Mouse (Mus musculus) liver, embryonic 12.5 days (tissue): ENCODE measurements around the gene Kirrel3. TPM values are rescaled to one million over a fixed set of nuclear protein-coding genes. Genes with fewer than 3 reads are reported as not detected.

ENCODE experiments used
- ATAC-seq: fragments of 200-750 bp; cut with Nextera tagmentation; 2 replicates; pipeline ENCODE4 v1.8.0; 2017; ENCODE audit warnings: moderate number of reproducible peaks, mild to moderate bottlenecking, moderate library complexity
- H3K27ac ChIP-seq: fragments of 300-500 bp; sonication (generic); 2 replicates; pipeline ENCODE4 v1.5.1; 2016; ENCODE audit warnings: mild to moderate bottlenecking
- H3K27me3 ChIP-seq: fragments of 300-500 bp; sonication (generic); replicated peaks from 2 replicates; pipeline ENCODE4 v1.6.1; 2016; ENCODE audit warnings: mild to moderate bottlenecking, moderate library complexity
- H3K36me3 ChIP-seq: fragments of 300-500 bp; sonication (generic); 2 replicates; pipeline ENCODE4 v1.6.1; 2016; ENCODE audit warnings: mild to moderate bottlenecking, moderate library complexity
- H3K4me1 ChIP-seq: fragments of 300-500 bp; sonication (generic); 2 replicates; pipeline ENCODE4 v1.6.1; 2016
- H3K4me2 ChIP-seq: fragments of 300-500 bp; sonication (generic); 2 replicates; pipeline ENCODE4 v1.6.1; 2016; ENCODE audit warnings: mild to moderate bottlenecking, moderate library complexity
- H3K4me3 ChIP-seq: fragments of 300-500 bp; sonication (generic); 2 replicates; pipeline ENCODE4 v1.5.1; 2016; ENCODE audit warnings: mild to moderate bottlenecking, moderate library complexity
- H3K9ac ChIP-seq: fragments of 300-500 bp; sonication (generic); 2 replicates; pipeline ENCODE4 v1.6.1; 2016; ENCODE audit warnings: mild to moderate bottlenecking, moderate library complexity
- H3K9me3 ChIP-seq: fragments of 300-500 bp; sonication (generic); replicated peaks from 2 replicates; pipeline ENCODE4 v1.6.1; 2016; ENCODE audit warnings: mild to moderate bottlenecking, moderate library complexity
- WGBS: fragments of 180-500 bp; shearing (Covaris S2); methylation state at CpG from one replicate; pipeline ENCODE4 v1.1.7; 2016; ENCODE audit not compliant: insufficient replicate concordance; 5-methylcytosine and 5-hydroxymethylcytosine counted together
- polyA plus RNA-seq: library from polyadenylated mRNA; unstranded; fragments of >200 nt; fragmentation: Nextera tagmentation; extraction: Ambion mirVana; gene quantifications from 2 replicates; pipeline ENCODE4 v1.2.1, GENCODE M21; 2016

Kirrel3 gene
- polyA plus RNA-seq, 1 experiment from 2014 or later, result 0.46 TPM

DNA sequence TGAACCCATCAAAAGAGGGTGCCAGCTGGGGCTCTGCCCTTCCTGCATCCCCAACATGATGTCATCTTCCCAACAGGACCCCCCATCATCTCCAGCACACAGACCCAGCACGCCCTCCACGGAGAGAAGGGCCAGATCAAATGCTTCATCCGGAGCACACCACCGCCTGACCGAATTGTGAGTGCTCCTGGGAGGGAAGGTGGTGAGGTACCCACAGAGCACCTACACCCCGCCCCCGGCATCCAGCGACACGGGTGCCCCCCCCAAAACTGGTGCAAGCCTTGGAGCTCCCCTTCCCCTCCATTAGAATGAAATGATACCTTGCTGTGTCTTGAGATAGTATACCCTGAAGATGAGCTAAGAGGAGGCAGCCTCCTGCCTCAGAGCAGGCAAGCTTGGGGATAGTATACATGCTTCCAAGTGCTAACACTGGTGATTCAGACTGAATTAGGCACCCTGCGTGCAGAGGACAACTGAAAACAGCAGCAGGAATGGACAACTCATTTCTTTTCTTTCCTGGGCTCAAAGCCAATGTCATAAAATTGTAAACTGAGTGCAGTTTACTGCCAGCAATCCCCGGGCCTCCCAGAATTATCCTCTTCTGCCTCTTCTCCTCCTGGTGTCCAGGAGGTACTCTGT is 534.4 kb downstream of the Kirrel3 start:
- Histone ChIP-seq H3K4me2 (no peak overlapping the region), H3K27ac (no peak overlapping the region), H3K9ac (no peak overlapping the region), H3K4me1 (peaks cover 1% of the 10 kb centered on the region; the same call in 1 of the 2 replicates), H3K36me3 (no peaks in the 10 kb centered on the region), H3K4me3 (no peak overlapping the region), H3K27me3 (peaks cover 66% of the 10 kb centered on the region), H3K9me3 (no peaks in the 10 kb centered on the region)
- ATAC-seq, result no peak
- WGBS, result 47% methylated on average over 11 of the region's 11 CpGs

DNA sequence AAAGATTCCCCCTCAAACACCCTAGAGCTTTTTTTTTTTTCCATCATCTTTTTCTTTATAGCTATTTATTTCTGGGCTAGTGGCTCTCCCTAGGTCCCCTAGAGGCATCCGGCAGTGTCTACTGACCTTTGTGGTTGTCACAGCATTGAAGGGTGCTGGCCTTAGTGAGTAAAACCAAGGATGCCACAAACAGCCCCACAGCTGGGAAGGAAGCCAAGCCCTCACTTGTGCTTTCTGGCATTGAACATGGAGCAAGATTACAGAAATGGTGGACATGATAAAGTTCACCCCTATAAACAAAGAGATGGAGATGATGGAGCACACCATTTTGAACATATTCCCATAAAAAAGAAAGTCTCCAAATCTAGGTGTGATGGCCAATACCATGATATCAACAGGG is 536.0 kb downstream of the Kirrel3 start:
- Histone ChIP-seq H3K4me1 (peaks cover 5% of the 10 kb centered on the region; the same call in 1 of the 2 replicates), H3K4me2 (no peak overlapping the region), H3K27ac (no peak overlapping the region), H3K4me3 (no peak overlapping the region), H3K36me3 (no peaks in the 10 kb centered on the region), H3K9me3 (no peaks in the 10 kb centered on the region), H3K9ac (no peak overlapping the region), H3K27me3 (peaks cover 76% of the 10 kb centered on the region)
- ATAC-seq, result no peak
- WGBS, result 80% methylated on average over 1 of the region's 1 CpGs

DNA sequence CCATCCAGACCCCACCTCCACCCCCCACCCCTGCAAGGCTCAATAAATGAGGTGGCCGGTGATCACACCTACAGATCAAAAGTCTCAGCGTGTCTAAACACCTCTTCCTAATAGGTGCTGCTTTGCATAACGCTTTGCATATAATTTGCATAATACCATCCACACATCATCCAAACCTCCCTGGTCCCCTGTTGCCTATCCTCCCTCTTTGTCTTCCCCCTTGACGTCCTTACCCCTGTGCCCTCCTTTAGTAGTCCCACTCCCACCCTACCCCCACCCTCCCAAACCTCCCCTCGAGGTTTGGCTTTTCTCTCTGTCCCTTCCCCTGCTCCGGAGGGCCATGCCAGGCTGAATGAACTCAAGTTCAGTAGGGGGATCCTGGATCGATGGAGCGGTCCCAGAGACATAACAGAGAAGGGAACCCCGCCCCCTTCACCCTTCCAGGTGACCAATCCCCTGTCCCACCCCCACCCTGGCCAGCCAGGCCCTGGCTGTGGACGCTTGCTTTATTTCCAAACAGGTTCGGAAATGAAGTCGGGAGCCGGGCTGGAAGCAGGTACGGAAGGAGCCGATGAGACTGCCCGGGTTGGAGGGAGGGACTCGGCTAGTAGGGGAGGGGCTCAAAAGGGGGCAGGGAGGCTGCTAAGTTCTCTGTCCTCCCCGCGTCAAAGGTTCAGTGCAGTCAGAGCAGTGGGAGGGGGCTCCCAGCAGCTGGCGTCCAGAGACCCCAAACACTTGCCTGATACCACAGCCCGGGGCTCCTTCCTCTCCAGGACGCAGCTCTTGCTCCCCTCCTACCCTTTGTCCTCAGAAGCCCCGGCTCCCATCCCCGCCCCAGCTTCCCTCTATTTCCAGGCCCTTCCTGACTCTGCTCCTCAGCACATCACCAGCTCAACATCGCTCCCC is 539.1 kb downstream of the Kirrel3 start:
- Histone ChIP-seq H3K9me3 (no peaks in the 10 kb centered on the region), H3K4me1 (peaks cover 5% of the 10 kb centered on the region; the same call in 1 of the 2 replicates), H3K27me3 (peaks cover 46% of the 10 kb centered on the region), H3K36me3 (no peaks in the 10 kb centered on the region), H3K4me3 (peak overlapping the region; percentile 14; the same call in 1 of the 2 replicates), H3K27ac (no peak overlapping the region), H3K4me2 (peak overlapping the region; percentile 52), H3K9ac (no peak overlapping the region)
- ATAC-seq, result no peak
- 6% methylated on average over 25 of the region's 25 CpGs for WGBS

DNA sequence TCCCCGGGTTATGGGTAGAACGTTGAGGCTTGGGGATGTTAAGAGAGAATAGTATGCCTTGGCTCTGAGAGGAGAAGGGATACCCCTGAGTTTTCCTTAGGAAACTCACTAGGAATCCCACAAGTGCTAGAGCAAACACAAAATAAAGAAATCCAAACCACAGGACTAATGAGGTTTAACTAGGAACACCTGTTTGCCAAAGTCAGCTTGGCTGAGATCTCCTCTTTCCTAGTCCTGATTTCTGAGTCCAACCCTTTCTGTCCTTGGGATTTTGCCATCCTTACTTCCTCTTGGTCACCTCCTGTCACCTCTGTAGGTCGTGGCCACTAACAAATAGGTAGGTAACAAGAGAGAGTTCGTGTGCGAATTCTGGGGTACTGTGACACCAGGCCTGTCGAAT is 540.6 kb downstream of the Kirrel3 start:
- H3K9me3 ChIP-seq, result no peaks in the 10 kb centered on the region
- no peak overlapping the region for H3K9ac ChIP-seq
- peaks cover 5% of the 10 kb centered on the region; the same call in 1 of the 2 replicates for H3K4me1 ChIP-seq
- no peaks in the 10 kb centered on the region for H3K36me3 ChIP-seq
- H3K27me3 ChIP-seq, result peaks cover 38% of the 10 kb centered on the region
- no peak overlapping the region for H3K4me2 ChIP-seq
- ATAC-seq, result no peak
- 62% methylated on average over 6 of the region's 6 CpGs for WGBS
- H3K4me3 ChIP-seq, result no peak overlapping the region
- H3K27ac ChIP-seq, result no peak overlapping the region

DNA sequence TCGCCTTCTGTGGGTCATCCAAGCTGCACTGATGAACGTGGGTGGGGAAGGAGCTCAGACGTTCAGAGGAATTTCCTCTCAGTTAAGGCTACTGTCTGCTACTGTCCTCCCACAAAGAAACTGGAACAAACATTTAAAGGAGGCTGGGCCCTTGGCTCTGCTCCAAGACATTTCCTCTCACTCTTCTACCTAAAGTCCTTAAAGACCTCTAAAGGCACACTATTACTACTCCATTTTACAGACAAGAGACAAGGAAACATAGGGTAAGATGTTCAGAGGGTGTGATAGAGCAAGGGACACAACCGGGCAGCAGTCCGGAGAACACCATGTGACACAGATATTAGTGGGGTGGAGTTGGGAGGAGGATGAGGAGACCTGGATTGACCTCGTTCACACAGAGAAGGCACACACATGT is 541.2 kb downstream of the Kirrel3 start:
- Histone ChIP-seq H3K4me3 (no peak overlapping the region), H3K4me2 (no peak overlapping the region), H3K9ac (no peak overlapping the region), H3K9me3 (no peaks in the 10 kb centered on the region), H3K36me3 (no peaks in the 10 kb centered on the region), H3K27me3 (peaks cover 38% of the 10 kb centered on the region), H3K4me1 (peaks cover 5% of the 10 kb centered on the region; the same call in 1 of the 2 replicates), H3K27ac (no peak overlapping the region)
- WGBS, result 49% methylated on average over 6 of the region's 6 CpGs
- ATAC-seq, result no peak

DNA sequence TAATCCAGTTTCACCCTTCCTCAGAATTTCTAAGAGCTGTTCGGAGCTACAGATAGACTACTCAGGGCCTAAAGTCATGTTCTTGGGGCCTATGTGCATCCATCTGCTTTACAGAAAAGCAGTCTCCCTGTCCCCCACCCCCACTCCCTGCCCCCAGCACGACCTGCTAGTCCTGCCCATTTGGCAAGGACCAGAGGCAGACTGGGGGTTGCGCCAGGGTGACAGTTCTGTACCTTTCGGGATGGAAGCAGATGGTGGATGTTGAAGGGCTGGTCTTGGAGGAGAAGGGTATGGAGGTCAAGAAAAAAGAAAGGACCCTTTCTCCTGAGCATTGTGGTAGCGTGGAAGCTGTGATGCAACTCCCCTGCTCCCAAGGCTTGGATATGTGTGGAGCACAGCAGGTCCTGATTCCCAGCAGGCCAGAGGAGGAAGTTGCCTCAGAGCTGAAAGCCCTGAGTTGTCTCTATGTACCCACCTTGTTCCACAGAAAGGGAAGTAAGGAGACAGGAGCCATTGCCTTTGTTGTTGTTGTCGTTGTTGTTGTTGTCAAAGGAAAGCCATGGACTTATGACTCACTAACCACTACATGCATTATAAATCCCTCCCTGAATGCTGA is 541.8 kb downstream of the Kirrel3 start:
- no peaks in the 10 kb centered on the region for H3K36me3 ChIP-seq
- H3K4me3 ChIP-seq, result no peak overlapping the region
- H3K27ac ChIP-seq, result no peak overlapping the region
- H3K9ac ChIP-seq, result no peak overlapping the region
- no peak for ATAC-seq
- H3K4me1 ChIP-seq, result peaks cover 5% of the 10 kb centered on the region; the same call in 1 of the 2 replicates
- 64% methylated on average over 6 of the region's 6 CpGs for WGBS
- H3K27me3 ChIP-seq, result peaks cover 40% of the 10 kb centered on the region
- no peaks in the 10 kb centered on the region for H3K9me3 ChIP-seq
- no peak overlapping the region for H3K4me2 ChIP-seq

DNA sequence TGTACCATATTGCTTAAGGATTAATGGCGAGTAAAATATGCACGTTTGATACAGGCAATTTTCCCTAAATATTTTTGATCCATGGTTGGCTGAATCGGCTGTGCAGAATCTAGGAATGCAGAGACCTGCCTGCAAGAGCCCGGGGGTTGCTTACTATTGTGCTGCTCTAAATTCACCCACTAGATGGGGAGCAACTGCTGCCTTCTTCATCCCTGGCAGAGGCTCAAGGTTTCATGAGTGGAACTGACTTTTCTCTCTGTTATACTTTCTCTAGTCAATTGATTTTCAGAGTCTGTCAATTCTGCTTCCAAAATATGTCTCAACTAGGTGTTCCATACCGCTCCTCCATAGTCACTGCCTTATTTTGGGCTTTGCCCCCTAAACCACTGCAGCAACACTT is 545.1 kb downstream of the Kirrel3 start:
- WGBS, result 62% methylated on average over 5 of the region's 5 CpGs

DNA sequence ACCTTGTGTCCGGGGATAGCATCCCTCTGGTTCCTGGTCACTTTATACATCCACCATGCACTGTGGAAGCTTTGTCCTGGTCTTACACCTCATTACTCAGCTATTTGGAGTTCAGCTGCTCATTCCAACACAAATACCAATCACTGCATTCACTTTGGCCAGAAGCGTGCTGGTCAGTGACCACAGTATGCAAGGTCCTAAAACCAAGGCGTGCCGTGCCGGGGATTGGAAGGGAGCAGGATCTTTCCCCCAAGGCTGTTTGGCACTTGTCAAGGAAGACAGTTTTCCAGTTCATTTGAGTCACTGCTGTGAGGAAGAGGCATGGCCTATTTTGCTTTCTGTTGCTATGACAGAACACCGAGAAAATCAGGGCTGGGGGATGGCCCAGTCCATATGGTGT is 546.8 kb downstream of the Kirrel3 start:
- 70% methylated on average over 6 of the region's 6 CpGs for WGBS
- no peak for ATAC-seq
- Histone ChIP-seq H3K27me3 (peaks cover 24% of the 10 kb centered on the region), H3K4me3 (no peak overlapping the region), H3K27ac (no peak overlapping the region), H3K4me2 (no peak overlapping the region), H3K9ac (no peak overlapping the region), H3K4me1 (peaks cover 7% of the 10 kb centered on the region; the same call in 1 of the 2 replicates), H3K9me3 (no peaks in the 10 kb centered on the region), H3K36me3 (no peaks in the 10 kb centered on the region)

More for the DNA sequence above, 545.1 kb downstream of the Kirrel3 start:
- H3K27me3 ChIP-seq, result peaks cover 29% of the 10 kb centered on the region
- ATAC-seq, result no peak
- no peak overlapping the region for H3K4me3 ChIP-seq
- peaks cover 7% of the 10 kb centered on the region; the same call in 1 of the 2 replicates for H3K4me1 ChIP-seq
- H3K9me3 ChIP-seq, result no peaks in the 10 kb centered on the region
- no peaks in the 10 kb centered on the region for H3K36me3 ChIP-seq
- no peak overlapping the region for H3K27ac ChIP-seq
- H3K9ac ChIP-seq, result no peak overlapping the region
- H3K4me2 ChIP-seq, result no peak overlapping the region

DNA sequence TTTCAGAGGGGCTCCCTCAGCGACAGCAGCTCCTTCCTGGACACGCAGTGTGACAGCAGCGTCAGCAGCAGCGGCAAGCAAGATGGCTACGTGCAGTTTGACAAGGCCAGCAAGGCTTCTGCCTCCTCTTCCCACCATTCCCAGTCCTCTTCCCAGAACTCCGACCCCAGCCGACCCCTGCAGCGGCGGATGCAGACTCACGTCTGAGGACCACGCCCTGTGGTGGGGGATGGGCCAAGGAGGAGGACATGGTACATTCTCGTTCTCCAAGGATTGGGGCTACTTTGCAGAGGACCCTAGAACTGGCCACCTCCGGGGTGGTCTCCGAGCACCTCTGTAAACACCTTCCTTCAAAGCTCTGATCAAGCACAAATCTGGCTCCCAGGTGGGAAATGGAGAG is 549.4 kb downstream of the Kirrel3 start:
- no peak overlapping the region for H3K4me2 ChIP-seq
- no peaks in the 10 kb centered on the region for H3K36me3 ChIP-seq
- ATAC-seq, result no peak
- peaks cover 24% of the 10 kb centered on the region for H3K27me3 ChIP-seq
- H3K27ac ChIP-seq, result no peak overlapping the region
- H3K9ac ChIP-seq, result no peak overlapping the region
- WGBS, result 45% methylated on average over 14 of the region's 14 CpGs
- H3K4me3 ChIP-seq, result no peak overlapping the region
- no peaks in the 10 kb centered on the region for H3K9me3 ChIP-seq
- peaks cover 19% of the 10 kb centered on the region for H3K4me1 ChIP-seq

DNA sequence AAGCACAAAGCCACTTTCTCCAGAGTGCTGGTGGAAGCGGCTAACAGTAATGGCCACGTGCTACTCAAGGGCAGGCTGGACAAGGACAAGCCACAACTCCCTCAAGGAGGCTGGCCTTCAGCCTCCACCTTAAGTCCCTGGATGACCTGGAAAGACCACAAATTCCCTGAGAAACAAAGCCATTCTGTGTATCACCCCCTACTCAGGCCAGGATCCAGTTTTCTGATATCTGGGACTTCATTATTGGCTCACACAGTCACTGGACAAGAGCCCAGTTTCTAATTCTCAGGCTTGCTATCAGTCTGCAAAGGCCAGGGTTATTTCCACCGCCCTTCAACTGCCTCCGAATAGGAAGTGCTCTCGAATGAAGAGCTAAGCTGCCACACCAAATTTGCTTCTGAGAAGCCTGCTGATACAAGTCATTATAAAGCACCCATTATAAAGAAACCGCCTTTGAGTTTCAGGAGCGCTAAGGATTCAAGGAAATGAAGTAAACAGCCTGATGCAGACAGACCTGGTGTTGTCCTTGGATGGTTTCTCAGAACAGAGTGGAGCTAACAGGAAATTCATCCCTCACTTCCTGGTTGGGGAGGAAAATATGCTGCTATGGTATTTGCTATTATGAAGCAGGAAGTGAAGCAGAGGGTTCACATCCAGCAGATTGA is 553.4 kb downstream of the Kirrel3 start:
- no peak overlapping the region for H3K4me3 ChIP-seq
- no peak for ATAC-seq
- no peaks in the 10 kb centered on the region for H3K9me3 ChIP-seq
- peaks cover 18% of the 10 kb centered on the region for H3K27me3 ChIP-seq
- H3K36me3 ChIP-seq, result peaks cover 3% of the 10 kb centered on the region; the same call in 1 of the 2 replicates
- peak overlapping the region; percentile 37; the same call in 1 of the 2 replicates for H3K27ac ChIP-seq
- no peak overlapping the region for H3K9ac ChIP-seq
- peaks cover 26% of the 10 kb centered on the region for H3K4me1 ChIP-seq
- no peak overlapping the region for H3K4me2 ChIP-seq
- WGBS, result 47% methylated on average over 7 of the region's 7 CpGs

DNA sequence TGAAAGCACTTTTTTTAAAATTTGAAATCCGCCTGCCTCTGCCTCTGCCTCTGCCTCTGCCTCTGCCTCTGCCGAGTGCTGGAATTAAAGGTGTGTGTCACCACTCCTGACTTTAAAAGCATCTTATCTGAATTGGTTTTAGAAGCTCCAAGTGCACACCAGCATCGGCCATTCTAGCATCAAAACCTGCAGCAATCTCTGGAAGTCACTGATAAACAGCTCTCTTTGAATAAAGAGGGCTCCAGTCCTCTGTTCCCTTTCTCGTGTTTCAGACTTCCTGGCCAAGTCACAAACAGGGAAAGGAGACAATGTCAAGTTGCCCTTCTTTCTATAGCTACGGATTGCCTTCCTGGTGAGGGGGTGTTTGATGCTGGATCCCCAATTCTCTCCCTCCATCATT is 554.2 kb downstream of the Kirrel3 start:
- H3K27ac ChIP-seq, result peak overlapping the region; percentile 49; the same call in 1 of the 2 replicates
- no peaks in the 10 kb centered on the region for H3K9me3 ChIP-seq
- H3K36me3 ChIP-seq, result peaks cover 10% of the 10 kb centered on the region
- H3K4me2 ChIP-seq, result no peak overlapping the region
- ATAC-seq, result peak; percentile 18; the same call in 1 of the 2 replicates
- no peak overlapping the region for H3K9ac ChIP-seq
- H3K4me3 ChIP-seq, result no peak overlapping the region
- H3K27me3 ChIP-seq, result peaks cover 14% of the 10 kb centered on the region
- 25% methylated on average over 5 of the region's 5 CpGs for WGBS
- peaks cover 31% of the 10 kb centered on the region for H3K4me1 ChIP-seq
